Comparison of ENCODE assay signal across 7 mouse cellular contexts in genomic region chr10:108161261-108162256, GRCm38 (mm10). TPM values are rescaled to one million over a fixed set of nuclear protein-coding genes. Genes with fewer than 3 reads are reported as not detected.
A peak's percentile ranks its signal among the peaks of the same experiment; 100 is the strongest.
DNase-seq lines count a peak whose midpoint lies in the region; ATAC-seq lines count a peak whose summit lies in the region.

Gene Ppp1r12a (plus strand): TSS chr10:108162193.

- H3K36me3 ChIP-seq in embryonic facial prominence, embryonic 10.5 days (replicated peaks), result 0 out of 2 replicates have a peak, but pooled peaks cover 3% of the 10 kb centered on the region
- H3K36me3 ChIP-seq in limb, embryonic 11.5 days (ENCODE audit: control insufficient read depth, insufficient read depth, low read length), result no peaks in the 10 kb centered on the region
- no peaks in the 10 kb centered on the region for H3K36me3 ChIP-seq in midbrain, embryonic 14.5 days (ENCODE audit: control insufficient read depth, insufficient read depth, low read length)

- H3K9ac ChIP-seq in limb, embryonic 11.5 days (ENCODE audit: low read length), result peak within 1 kb of the TSS; percentile 99
- H3K9ac ChIP-seq in midbrain, embryonic 14.5 days (replicated peaks; ENCODE audit: low read length), result peak within 1 kb of the TSS; percentile 99

- peaks cover 25% of the 10 kb centered on the region for H3K4me1 ChIP-seq in embryonic facial prominence, embryonic 10.5 days
- no peaks in the 10 kb centered on the region for H3K4me1 ChIP-seq in limb, embryonic 11.5 days (ENCODE audit: control insufficient read depth, insufficient read depth, low read length)
- H3K4me1 ChIP-seq in midbrain, embryonic 14.5 days (ENCODE audit: control insufficient read depth, insufficient read depth, low read length), result peaks cover 24% of the 10 kb centered on the region

- DNase-seq in adrenal gland, postnatal 10 days, result peak; percentile 99
- DNase-seq in embryonic facial prominence, embryonic 10.5 days (ENCODE audit: low spot score), result peak; percentile 95
- peak; percentile 94 for DNase-seq in kidney, adult 18-20 months
- peak; percentile 92 for DNase-seq in limb, embryonic 11.5 days (ENCODE audit: low spot score)
- peak; percentile 98 for DNase-seq in midbrain, embryonic 14.5 days
- DNase-seq in spleen, adult 18-20 months, result peak; percentile 94

- no peaks in the 10 kb centered on the region for H3K9me3 ChIP-seq in embryonic facial prominence, embryonic 10.5 days
- H3K9me3 ChIP-seq in limb, embryonic 11.5 days (ENCODE audit: control insufficient read depth, low read length), result no peaks in the 10 kb centered on the region
- H3K9me3 ChIP-seq in midbrain, embryonic 14.5 days (ENCODE audit: control insufficient read depth, low read length), result no peaks in the 10 kb centered on the region

- H3K4me2 ChIP-seq in limb, embryonic 11.5 days (ENCODE audit: low read depth, severe bottlenecking), result peak within 1 kb of the TSS; percentile 74
- H3K4me2 ChIP-seq in midbrain, embryonic 14.5 days (ENCODE audit: low read length), result peak within 1 kb of the TSS; percentile 74

- H3K27me3 ChIP-seq in embryonic facial prominence, embryonic 10.5 days (replicated peaks; ENCODE audit: low read depth, poor library complexity, severe bottlenecking), result no peaks in the 10 kb centered on the region
- H3K27me3 ChIP-seq in limb, embryonic 11.5 days (ENCODE audit: control insufficient read depth, insufficient read depth, low read length), result no peaks in the 10 kb centered on the region
- no peaks in the 10 kb centered on the region for H3K27me3 ChIP-seq in midbrain, embryonic 14.5 days (ENCODE audit: control insufficient read depth, insufficient read depth, low read length)

- WGBS in embryonic facial prominence, embryonic 10.5 days, result under 1% methylated on average over 89 of the region's 89 CpGs
- WGBS in limb, embryonic 11.5 days, result under 1% methylated on average over 74 of the region's 89 CpGs
- WGBS in midbrain, embryonic 14.5 days, result under 1% methylated on average over 81 of the region's 89 CpGs

- peak within 1 kb of the TSS; percentile 99 for H3K27ac ChIP-seq in embryonic facial prominence, embryonic 10.5 days (replicated peaks)
- H3K27ac ChIP-seq in limb, embryonic 11.5 days (replicated peaks; ENCODE audit: low read depth, low read length), result peak within 1 kb of the TSS; percentile 97
- H3K27ac ChIP-seq in midbrain, embryonic 14.5 days (replicated peaks; ENCODE audit: low read depth, low read length), result peak within 1 kb of the TSS; percentile 99

- peak within 1 kb of the TSS; percentile 90 for H3K4me3 ChIP-seq in embryonic facial prominence, embryonic 10.5 days
- peak within 1 kb of the TSS; percentile 99 for H3K4me3 ChIP-seq in limb, embryonic 11.5 days (ENCODE audit: low read depth, low read length)
- H3K4me3 ChIP-seq in midbrain, embryonic 14.5 days (replicated peaks; ENCODE audit: low read depth, low read length), result peak within 1 kb of the TSS; percentile 99

- ATAC-seq in granulocyte monocyte progenitor cell, adult 5-6 weeks (replicated peaks; ENCODE audit: poor library complexity, severe bottlenecking), result peak; percentile 63
- peak; percentile 96 for ATAC-seq in limb, embryonic 11.5 days (ENCODE audit: insufficient number of reproducible peaks, low FRiP score, low TSS enrichment, low read depth)
- peak; percentile 96 for ATAC-seq in midbrain, embryonic 14.5 days (ENCODE audit: low FRiP score, low TSS enrichment)

RNA-seq across cellular contexts. Expression of gene Ppp1r12a, which starts in this region (rescaled TPM):
- total RNA-seq in adrenal gland, postnatal 10 days (2021), result 10 to 100 TPM; 83.4 to 92.2 TPM
- 78.1 and 84.3 TPM in 2 replicates for polyA plus RNA-seq in embryonic facial prominence, embryonic 10.5 days (2016; fragmentation: Nextera tagmentation; extraction: Ambion mirVana)
- 81.6 and 95.0 TPM in 2 replicates for total RNA-seq in granulocyte monocyte progenitor cell, adult 5-6 weeks (2014; fragmentation: Nextera tagmentation)
- total RNA-seq in granulocyte monocyte progenitor cell, adult 5-6 weeks (2017), result 148 and 174 TPM in 2 replicates
- polyA plus RNA-seq in limb, embryonic 11.5 days (2014; fragmentation: Nextera tagmentation; extraction: Ambion mirVana), result 75.1 and 79.0 TPM in 2 replicates
- polyA plus RNA-seq in midbrain, embryonic 14.5 days (2014; fragmentation: Nextera tagmentation; extraction: Ambion mirVana), result 73.4 and 76.2 TPM in 2 replicates

Comparison
In these comparisons a context has a peak if more than half of its experiments do, and no peak if none do; other contexts are left out.
1. Peak in every context shown above with its lines: DNase-seq, ATAC-seq, H3K4me3 ChIP-seq and H3K27ac ChIP-seq.